Mouse (Mus musculus) activated CD4-positive, CD25-positive, alpha-beta regulatory T cell (primary cell): ENCODE data around the gene 3100002H09Rik. TPM values are rescaled to one million over a fixed set of nuclear protein-coding genes. Genes with fewer than 3 reads are reported as not detected.

Source experiments
- polyA plus RNA-seq, 2 experiments: library from polyadenylated mRNA; unstranded; fragments of 100-300 nt; shearing (Covaris generic); gene quantifications; one replicate each; pipeline ENCODE4 v1.2.1; 2017

3100002H09Rik gene
- under 1 TPM; 0.31 to 0.60 TPM for polyA plus RNA-seq

DNA sequence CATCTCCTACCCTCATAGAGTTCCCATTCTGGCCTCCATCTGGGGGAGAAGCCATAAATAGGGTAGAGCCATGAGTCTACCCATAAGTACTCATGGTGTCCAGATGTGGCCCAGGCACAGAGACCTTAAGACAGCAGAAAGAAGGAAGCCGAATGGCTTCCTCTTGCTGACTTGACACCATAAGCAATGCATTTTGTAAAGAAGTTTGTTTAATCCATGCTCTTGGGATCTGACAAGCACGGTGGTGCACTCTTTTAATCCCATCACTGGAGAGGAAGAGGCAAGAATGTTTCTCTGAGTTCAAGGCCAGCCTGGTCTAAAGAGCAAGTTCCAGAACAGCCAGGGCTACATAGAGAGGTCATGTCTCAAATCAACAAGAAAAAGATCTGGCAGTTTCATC lies at the start of gene 3100002H09Rik:
3100002H09Rik (minus strand) TSS at position 101 of the 400 bp plus-strand sequence.

GRCm38 (mm10) chr4:124656518-124656853 lies 45.9 kb upstream of the 3100002H09Rik start, which contains the start of gene Pou3f1:
Gene Pou3f1 (plus strand): TSS chr4:124656807.

Other genes starting within 250 kb of the 3100002H09Rik start
- under 1 TPM in 1 of 2 experiments, not detected in 1; 0.11 TPM for gene Pou3f1, start 46.0 kb upstream of the 3100002H09Rik start, polyA plus RNA-seq
- 10 to 100 TPM; 63.2 to 64.8 TPM for gene Utp11, start 82.8 kb upstream of the 3100002H09Rik start, polyA plus RNA-seq
- gene Fhl3, start 89.9 kb upstream of the 3100002H09Rik start, polyA plus RNA-seq: under 1 TPM; 0.69 to 0.98 TPM
- 100 to 1,000 TPM; 110 to 142 TPM for gene Sf3a3, start 104.0 kb upstream of the 3100002H09Rik start, polyA plus RNA-seq
- gene Inpp5b, start 131.0 kb upstream of the 3100002H09Rik start, polyA plus RNA-seq: 100 to 1,000 TPM; 102 to 110 TPM
- gene Mtf1, start 191.3 kb upstream of the 3100002H09Rik start, polyA plus RNA-seq: 10 to 100 TPM; 20.1 to 23.4 TPM
- gene Yrdc, start 239.9 kb upstream of the 3100002H09Rik start, polyA plus RNA-seq: 10 to 100 TPM; 66.2 to 98.8 TPM
- gene 1110065P20Rik, start 240.4 kb upstream of the 3100002H09Rik start, polyA plus RNA-seq: 10 to 100 TPM; 24.1 to 36.1 TPM